Mouse (Mus musculus) E14TG2a.4 (cell line): Measurements from ENCODE around the gene Pde6h.

Experiments used
- CTCF ChIP-seq: conservative IDR thresholded peaks from 2 replicates; pipeline ENCODE4 v1.5.1; 2014; ENCODE audit warnings: low read length
- NANOG ChIP-seq: IDR thresholded peaks from 2 replicates; pipeline ENCODE4 v1.6.1; 2014; ENCODE audit warnings: borderline replicate concordance, low read length, mixed read lengths

DNA sequence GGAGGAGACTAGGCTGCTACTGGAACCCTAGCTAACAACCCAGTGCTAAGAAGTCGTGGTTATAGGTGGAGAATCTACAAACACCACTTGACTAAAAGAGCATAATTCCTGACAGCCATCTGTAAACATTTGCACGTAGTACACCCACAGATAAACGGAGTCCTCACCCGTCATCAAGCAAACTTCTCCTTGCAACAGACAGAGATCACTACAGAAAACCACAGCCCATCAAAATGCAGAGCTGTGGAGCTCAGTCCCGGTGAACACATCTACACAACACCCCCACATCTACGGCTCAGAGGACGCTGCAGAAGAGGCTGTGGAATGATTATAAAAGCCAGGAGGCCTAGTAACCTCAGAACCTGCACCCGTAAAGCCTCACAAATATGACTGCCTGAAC lies 20.9 kb downstream of the Pde6h start:
- no peak for TF ChIP-seq CTCF
- no peak for TF ChIP-seq NANOG
